Mouse (Mus musculus): ENCODE measurements around the gene Kl. TPM values are rescaled to one million over a fixed set of nuclear protein-coding genes. Genes with fewer than 3 reads are reported as not detected.

Gene Kl
- total RNA-seq, 2 experiments from 2014 or later: 3.2 to 5.6 TPM

- intact Hi-C loops (cut with DNase I): no loop called here
- DNase-seq (ENCODE audit: low spot score in 2 of 2): peak in 1 of 2 experiments; percentile 56
Observed at GRCm38 (mm10) chr5:151022939-151023338, 70.5 kb downstream of the Kl start.

GRCm38 (mm10) chr5:151023461-151023860 is 71.1 kb downstream of the Kl start:
- peak; percentile 37 to 61 for DNase-seq (ENCODE audit: low spot score in 2 of 2)
- intact Hi-C loops (cut with DNase I): no loop called here

GRCm38 (mm10) chr5:151024483-151024882 is 72.1 kb downstream of the Kl start:
- intact Hi-C loops (cut with DNase I): no loop called here
- no peak for DNase-seq (ENCODE audit: low spot score in 2 of 2)

- intact Hi-C loops (cut with DNase I): no loop called here
- no peak for DNase-seq (ENCODE audit: low spot score in 2 of 2)
Observed at GRCm38 (mm10) chr5:151026069-151026468, 73.7 kb downstream of the Kl start.

- intact Hi-C loops (cut with DNase I): no loop called here
- no peak for DNase-seq (ENCODE audit: low spot score in 2 of 2)
Observed at GRCm38 (mm10) chr5:151027171-151027570, 74.8 kb downstream of the Kl start.

GRCm38 (mm10) chr5:151028906-151029305 is 76.5 kb downstream of the Kl start:
- intact Hi-C loops (cut with DNase I): no loop called here

GRCm38 (mm10) chr5:151034715-151035512 is 82.5 kb downstream of the Kl start:
- intact Hi-C loops (cut with DNase I): no loop called here
- DNase-seq (ENCODE audit: low spot score in 2 of 2): no peak

More at GRCm38 (mm10) chr5:151028906-151029305, 76.5 kb downstream of the Kl start:
- no peak for DNase-seq (ENCODE audit: low spot score in 2 of 2)

GRCm38 (mm10) chr5:151037871-151038270 is 85.5 kb downstream of the Kl start:
- intact Hi-C loops (cut with DNase I): no loop called here
- DNase-seq (ENCODE audit: low spot score in 2 of 2): no peak

GRCm38 (mm10) chr5:151042911-151043310 is 90.5 kb downstream of the Kl start:
- intact Hi-C loops (cut with DNase I): no loop called here

More at GRCm38 (mm10) chr5:151042911-151043310, 90.5 kb downstream of the Kl start:
- no peak for DNase-seq (ENCODE audit: low spot score in 2 of 2)

Measured in left cerebral cortex, postnatal 25 days (tissue).